Mouse (Mus musculus) ES-E14 (cell line): ENCODE measurements around the gene March7.

ENCODE experiments used
- HCFC1 ChIP-seq: IDR thresholded peaks from 2 replicates; pipeline ENCODE4 v1.6.1; 2012; ENCODE audit warnings: low read length, inconsistent platforms, borderline replicate concordance; ENCODE audit not compliant: insufficient read depth
- ZNF384 ChIP-seq: IDR thresholded peaks from 2 replicates; pipeline ENCODE4 v1.6.1; 2012; ENCODE audit warnings: low read depth, low read length, inconsistent platforms

DNA sequence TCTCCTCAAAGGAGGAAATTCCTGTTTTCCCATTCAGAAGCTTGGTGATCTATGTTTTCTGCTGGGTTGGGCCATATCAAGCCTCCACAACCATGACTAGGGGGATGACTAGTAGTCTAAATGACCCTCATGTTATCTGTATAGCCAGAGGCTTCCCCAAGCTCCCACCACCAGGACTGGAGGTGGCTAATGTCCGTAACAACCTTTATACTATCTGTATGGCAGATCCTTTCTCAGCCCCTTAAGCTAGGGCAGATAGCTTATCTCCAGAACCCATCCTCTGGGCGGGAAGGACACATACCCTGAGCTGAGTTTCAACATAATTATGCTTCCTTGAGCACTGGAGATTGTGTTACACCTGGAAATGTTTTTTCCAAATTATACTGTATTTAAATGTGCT, 45.9 kb upstream of the March7 start:
- no peak for TF ChIP-seq ZNF384
- no peak for TF ChIP-seq HCFC1
